Mouse (Mus musculus): Measurements from ENCODE around the gene Zfp536.

The Zfp536 gene

GRCm38 (mm10) chr7:37554405-37554804, 219.0 kb downstream of the Zfp536 start:
- DNase-seq (ENCODE audit: low spot score in 2 of 2): no peak

- no peak for DNase-seq (ENCODE audit: low spot score in 2 of 2)
These were observed 219.8 kb downstream of the Zfp536 start for GRCm38 (mm10) chr7:37553646-37554045.

GRCm38 (mm10) chr7:37552384-37552783, 221.1 kb downstream of the Zfp536 start:
- no peak for DNase-seq (ENCODE audit: low spot score in 2 of 2)

- no peak for DNase-seq (ENCODE audit: low spot score in 2 of 2)
These were observed 224.6 kb downstream of the Zfp536 start for GRCm38 (mm10) chr7:37548805-37549204.

- no peak for DNase-seq (ENCODE audit: low spot score in 2 of 2)
These were observed 229.4 kb downstream of the Zfp536 start for GRCm38 (mm10) chr7:37544011-37544410.

GRCm38 (mm10) chr7:37542951-37543350, 230.5 kb downstream of the Zfp536 start:
- DNase-seq (ENCODE audit: low spot score in 2 of 2): no peak

GRCm38 (mm10) chr7:37531166-37531565, 242.3 kb downstream of the Zfp536 start:
- no peak for DNase-seq (ENCODE audit: low spot score in 2 of 2)

GRCm38 (mm10) chr7:37528311-37528710, 245.1 kb downstream of the Zfp536 start:
- DNase-seq (ENCODE audit: low spot score in 2 of 2): no peak

GRCm38 (mm10) chr7:37527890-37528289, 245.6 kb downstream of the Zfp536 start:
- DNase-seq (ENCODE audit: low spot score in 2 of 2): no peak

- DNase-seq (ENCODE audit: low spot score in 2 of 2): no peak
These were observed 252.0 kb downstream of the Zfp536 start for GRCm38 (mm10) chr7:37521407-37521806.

GRCm38 (mm10) chr7:37510933-37511675, 262.3 kb downstream of the Zfp536 start:
- no peak for DNase-seq (ENCODE audit: low spot score in 2 of 2)

- DNase-seq (ENCODE audit: low spot score in 2 of 2): no peak
These were observed 263.7 kb downstream of the Zfp536 start for GRCm38 (mm10) chr7:37509700-37510099.

- no peak for DNase-seq (ENCODE audit: low spot score in 2 of 2)
These were observed 267.9 kb downstream of the Zfp536 start for GRCm38 (mm10) chr7:37505548-37505947.

- no peak for DNase-seq (ENCODE audit: low spot score in 2 of 2)
These were observed 268.3 kb downstream of the Zfp536 start for GRCm38 (mm10) chr7:37505096-37505495.

GRCm38 (mm10) chr7:37498881-37499280, 274.6 kb downstream of the Zfp536 start:
- DNase-seq (ENCODE audit: low spot score in 2 of 2): no peak

GRCm38 (mm10) chr7:37496491-37496890, 276.9 kb downstream of the Zfp536 start:
- no peak for DNase-seq (ENCODE audit: low spot score in 2 of 2)

GRCm38 (mm10) chr7:37490312-37490711, 283.1 kb downstream of the Zfp536 start:
- no peak for DNase-seq (ENCODE audit: low spot score in 2 of 2)

- no peak for DNase-seq (ENCODE audit: low spot score in 2 of 2)
These were observed 288.5 kb downstream of the Zfp536 start for GRCm38 (mm10) chr7:37484946-37485345.

- no peak for DNase-seq (ENCODE audit: low spot score in 2 of 2)
These were observed 290.9 kb downstream of the Zfp536 start for GRCm38 (mm10) chr7:37482564-37482963.

- no peak for DNase-seq (ENCODE audit: low spot score in 2 of 2)
These were observed 292.3 kb downstream of the Zfp536 start for GRCm38 (mm10) chr7:37481165-37481564.

GRCm38 (mm10) chr7:37477309-37477708, 296.1 kb downstream of the Zfp536 start:
- DNase-seq (ENCODE audit: low spot score in 2 of 2): no peak

- DNase-seq (ENCODE audit: low spot score in 2 of 2): no peak
These were observed 298.0 kb downstream of the Zfp536 start for GRCm38 (mm10) chr7:37475485-37475884.

GRCm38 (mm10) chr7:37474284-37474683, 299.2 kb downstream of the Zfp536 start:
- DNase-seq (ENCODE audit: low spot score in 2 of 2): no peak

Data from right cerebral cortex, postnatal 36 days (tissue).